Mouse (Mus musculus) forebrain, embryonic 10.5 days (tissue): ENCODE measurements around the gene Rrp1. TPM values are rescaled to one million over a fixed set of nuclear protein-coding genes. Genes with fewer than 3 reads are reported as not detected.
A peak's percentile ranks its signal among the peaks of the same experiment; 100 is the strongest.
"Not testable (repeated sequence)": the region's sequence is repeated elsewhere in the genome, so short reads cannot be mapped to it uniquely, and the experiment has no call there.

Source experiments
- DNase-seq: peaks from one replicate; pipeline ENCODE4 v3.0.0-alpha.2; 2017; ENCODE audit warnings: low spot score; ENCODE audit errors: extremely low spot score
- H3K27ac ChIP-seq: fragments of 300-500 bp; sonication (generic); 2 replicates; pipeline ENCODE4 v1.5.1; 2016; ENCODE audit warnings: mild to moderate bottlenecking
- H3K27me3 ChIP-seq: fragments of 300-500 bp; sonication (generic); 2 replicates; pipeline ENCODE4 v1.6.1; 2016; ENCODE audit warnings: mild to moderate bottlenecking; ENCODE audit not compliant: poor library complexity, severe bottlenecking
- H3K36me3 ChIP-seq: fragments of 300-500 bp; sonication (generic); replicated peaks from 2 replicates; pipeline ENCODE4 v1.6.1; 2016; ENCODE audit warnings: mild to moderate bottlenecking, moderate library complexity
- H3K4me1 ChIP-seq: fragments of 300-500 bp; sonication (generic); 2 replicates; pipeline ENCODE4 v1.6.1; 2016
- H3K4me3 ChIP-seq: fragments of 300-500 bp; sonication (generic); 2 replicates; pipeline ENCODE4 v1.5.1; 2016; ENCODE audit warnings: mild to moderate bottlenecking, moderate library complexity
- H3K9me3 ChIP-seq: fragments of 300-500 bp; sonication (generic); 2 replicates; pipeline ENCODE4 v1.6.1; 2016; ENCODE audit warnings: mild to moderate bottlenecking, moderate library complexity
- WGBS: fragments of 180-500 bp; shearing (Covaris S2); methylation state at CpG from one replicate; pipeline ENCODE4 v1.1.7; 2016; 5-methylcytosine and 5-hydroxymethylcytosine counted together
- polyA plus RNA-seq: library from polyadenylated mRNA; unstranded; fragments of >200 nt; fragmentation: Nextera tagmentation; extraction: Ambion mirVana; gene quantifications from 2 replicates; pipeline ENCODE4 v1.2.1, GENCODE M21; 2016

Gene Rrp1
- polyA plus RNA-seq, 1 experiment from 2014 or later = 338 TPM

GRCm38 (mm10) chr10:78417888-78418287, 5.0 kb upstream of the Rrp1 start:
- Histone ChIP-seq H3K4me3 (no peak overlapping the region), H3K36me3 (no peaks in the 10 kb centered on the region), H3K4me1 (peaks cover 6% of the 10 kb centered on the region), H3K9me3 (no peaks in the 10 kb centered on the region), H3K27ac (no peak overlapping the region), H3K27me3 (no peaks in the 10 kb centered on the region)
- DNase-seq = no peak
- WGBS = 64% methylated on average over 5 of the region's 5 CpGs

DNA sequence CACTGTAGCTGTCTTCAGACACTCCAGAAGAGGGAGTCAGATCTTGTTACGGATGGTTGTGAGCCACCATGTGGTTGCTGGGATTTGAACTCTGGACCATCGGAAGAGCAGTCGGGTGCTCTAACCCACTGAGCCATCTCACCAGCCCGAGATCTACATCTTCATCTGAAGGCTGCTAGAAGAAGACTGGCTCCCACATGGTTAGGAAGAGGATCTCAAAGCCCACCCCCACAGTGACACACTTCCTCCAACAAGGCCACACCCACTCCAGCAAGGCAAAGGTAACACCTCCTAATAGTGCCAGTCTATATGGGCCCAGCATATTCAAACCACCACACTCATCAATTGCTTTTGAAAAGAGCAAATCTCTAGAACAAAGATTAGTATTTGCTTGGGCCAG, 2.1 kb upstream of the Rrp1 start:
- H3K9me3 ChIP-seq, DNase-seq, H3K27ac ChIP-seq, H3K27me3 ChIP-seq, H3K4me3 ChIP-seq: not testable (repeated sequence)
- Histone ChIP-seq H3K4me1 (peaks cover 20% of the 10 kb centered on the region), H3K36me3 (peaks cover 13% of the 10 kb centered on the region)
- WGBS = 93% methylated on average over 3 of the region's 4 CpGs

DNA sequence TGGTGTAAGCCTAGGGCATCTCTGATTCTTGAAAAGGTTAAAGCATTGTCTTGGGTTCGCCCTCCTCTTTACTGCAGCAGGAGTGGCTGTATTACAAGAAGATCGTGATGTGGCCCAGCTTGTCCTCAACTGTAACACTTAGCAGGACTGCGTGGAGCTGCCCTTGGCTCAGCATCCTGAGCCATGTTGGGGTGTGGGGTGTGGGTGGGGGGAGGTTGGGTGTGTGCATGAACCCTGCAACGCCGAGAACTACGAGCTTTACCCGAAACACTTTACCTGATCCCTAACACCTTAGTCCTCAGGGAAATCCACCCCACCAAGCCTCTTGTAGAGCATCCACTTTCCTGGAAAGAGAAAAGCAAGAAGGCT, 293 bp upstream of the Rrp1 start:
- no peaks in the 10 kb centered on the region for H3K9me3 ChIP-seq
- no peak for DNase-seq
- H3K27me3 ChIP-seq = no peaks in the 10 kb centered on the region
- WGBS = 47% methylated on average over 7 of the region's 7 CpGs
- peaks cover 20% of the 10 kb centered on the region for H3K4me1 ChIP-seq
- H3K27ac ChIP-seq = peak overlapping the region; percentile 90
- H3K4me3 ChIP-seq = peak overlapping the region; percentile 93
- peaks cover 31% of the 10 kb centered on the region for H3K36me3 ChIP-seq

- WGBS = 22% methylated on average over 8 of the region's 8 CpGs
- H3K36me3 ChIP-seq = peaks cover 42% of the 10 kb centered on the region
- no peaks in the 10 kb centered on the region for H3K9me3 ChIP-seq
- H3K4me1 ChIP-seq = peaks cover 20% of the 10 kb centered on the region
- H3K27me3 ChIP-seq = no peaks in the 10 kb centered on the region
- no peak for DNase-seq
- H3K27ac ChIP-seq = peak overlapping the region; percentile 90
- H3K4me3 ChIP-seq = peak overlapping the region; percentile 93
These were observed 992 bp downstream of the Rrp1 start for GRCm38 (mm10) chr10:78411851-78412250.

DNA sequence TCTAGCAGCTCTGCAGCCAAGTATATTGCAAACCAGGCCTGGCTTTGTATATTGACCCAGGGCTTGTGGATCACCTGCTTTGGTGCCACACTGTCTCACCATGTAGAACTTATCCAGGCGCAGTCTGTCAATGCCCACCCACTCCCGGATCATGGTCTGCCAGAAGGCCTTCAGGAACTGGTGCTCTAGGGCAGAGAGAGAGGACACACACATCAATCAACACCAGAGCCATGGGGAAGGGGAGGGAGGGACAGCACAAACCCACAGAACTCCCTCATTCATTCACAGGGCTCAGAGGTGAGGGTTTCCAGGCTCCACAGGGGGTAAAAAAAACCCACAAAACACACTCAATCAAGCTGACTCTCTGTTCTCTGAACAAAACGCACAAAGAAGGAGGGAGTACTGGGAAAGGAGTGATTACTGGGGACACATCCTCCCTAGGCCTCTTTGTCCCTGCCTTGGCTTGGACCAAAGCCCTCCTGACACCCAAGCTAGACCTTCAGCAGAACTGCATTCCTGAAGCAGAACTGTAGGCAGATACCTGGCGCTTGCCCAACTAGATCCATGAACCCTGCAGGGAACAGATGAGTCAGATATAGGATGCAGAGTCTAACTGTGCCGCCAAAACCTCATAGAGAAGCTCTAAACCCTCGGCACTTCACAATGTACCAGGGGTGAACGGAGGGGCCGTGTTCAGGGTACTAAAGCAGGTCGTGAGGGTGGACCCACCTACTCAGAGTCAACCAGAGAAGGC, 3.6 kb downstream of the Rrp1 start:
- Histone ChIP-seq H3K27me3 (no peaks in the 10 kb centered on the region), H3K4me3 (no peak overlapping the region), H3K36me3 (peaks cover 68% of the 10 kb centered on the region), H3K9me3 (no peaks in the 10 kb centered on the region), H3K27ac (no peak overlapping the region), H3K4me1 (peaks cover 20% of the 10 kb centered on the region)
- DNase-seq = no peak
- 91% methylated on average over 9 of the region's 9 CpGs for WGBS

- DNase-seq = no peak
- WGBS = 92% methylated on average over 4 of the region's 4 CpGs
- Histone ChIP-seq H3K36me3 (peaks cover 89% of the 10 kb centered on the region), H3K4me1 (peaks cover 14% of the 10 kb centered on the region), H3K27me3 (no peaks in the 10 kb centered on the region), H3K4me3 (no peak overlapping the region), H3K9me3 (no peaks in the 10 kb centered on the region), H3K27ac (no peak overlapping the region)
These were observed 5.7 kb downstream of the Rrp1 start for GRCm38 (mm10) chr10:78407132-78407531.

DNA sequence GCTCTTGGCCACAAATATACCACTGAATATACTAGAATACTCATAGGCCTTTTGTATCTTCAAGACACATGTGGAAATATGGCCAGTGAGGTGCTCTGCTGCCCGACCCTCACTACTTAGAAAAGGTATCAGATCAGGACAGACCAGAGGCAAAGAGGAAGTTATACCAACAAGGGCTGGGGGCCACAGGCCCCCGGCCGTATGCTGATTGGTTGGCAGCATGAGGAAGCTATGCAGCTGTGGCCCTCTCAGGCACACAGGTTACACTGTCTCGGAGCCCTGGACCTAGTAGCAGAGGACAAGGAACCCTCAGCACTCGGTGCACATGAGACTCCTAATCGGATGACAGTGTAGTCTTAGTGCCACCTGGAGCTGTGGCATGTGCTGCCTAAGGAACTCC, 6.7 kb downstream of the Rrp1 start:
- Histone ChIP-seq H3K9me3 (no peaks in the 10 kb centered on the region), H3K4me3 (no peak overlapping the region), H3K36me3 (peaks cover 98% of the 10 kb centered on the region), H3K4me1 (peaks cover 4% of the 10 kb centered on the region), H3K27ac (no peak overlapping the region), H3K27me3 (no peaks in the 10 kb centered on the region)
- WGBS = 98% methylated on average over 6 of the region's 6 CpGs
- DNase-seq = no peak

DNA sequence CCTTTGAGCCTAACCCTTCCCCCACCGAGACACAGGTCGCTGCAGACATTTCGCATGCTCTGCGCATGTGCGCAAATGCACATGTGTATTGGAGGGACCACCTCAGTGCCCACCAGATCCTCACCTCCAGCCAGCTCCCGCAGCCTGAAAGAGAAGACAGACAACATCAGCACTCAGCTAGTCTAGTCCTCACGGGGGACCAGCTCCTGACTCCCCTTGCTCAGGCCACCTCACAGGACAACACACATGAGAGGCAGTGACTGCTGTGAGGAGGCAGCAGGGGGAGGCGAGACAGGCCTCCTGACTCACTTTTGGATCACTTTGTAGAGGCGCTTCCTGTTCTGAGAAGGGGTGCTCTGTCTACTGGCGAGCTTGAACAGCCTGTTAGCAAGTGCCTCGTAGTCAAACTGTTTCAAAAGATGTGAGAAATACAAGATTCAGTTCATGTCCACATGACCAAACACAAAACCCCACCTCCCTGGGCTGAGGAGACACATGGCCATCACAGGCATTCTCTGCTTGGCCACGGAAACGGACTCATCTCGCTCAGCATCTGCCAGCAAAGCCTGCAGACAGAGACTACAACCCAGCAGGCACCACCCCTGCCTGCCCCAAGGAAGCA, 10.4 kb downstream of the Rrp1 start:
- WGBS = 91% methylated on average over 14 of the region's 14 CpGs
- Histone ChIP-seq H3K4me1 (peaks cover 13% of the 10 kb centered on the region), H3K36me3 (peaks cover 89% of the 10 kb centered on the region), H3K4me3 (no peak overlapping the region), H3K27ac (no peak overlapping the region), H3K27me3 (peaks cover 3% of the 10 kb centered on the region; the same call in 1 of the 2 replicates), H3K9me3 (no peaks in the 10 kb centered on the region)
- no peak for DNase-seq

DNA sequence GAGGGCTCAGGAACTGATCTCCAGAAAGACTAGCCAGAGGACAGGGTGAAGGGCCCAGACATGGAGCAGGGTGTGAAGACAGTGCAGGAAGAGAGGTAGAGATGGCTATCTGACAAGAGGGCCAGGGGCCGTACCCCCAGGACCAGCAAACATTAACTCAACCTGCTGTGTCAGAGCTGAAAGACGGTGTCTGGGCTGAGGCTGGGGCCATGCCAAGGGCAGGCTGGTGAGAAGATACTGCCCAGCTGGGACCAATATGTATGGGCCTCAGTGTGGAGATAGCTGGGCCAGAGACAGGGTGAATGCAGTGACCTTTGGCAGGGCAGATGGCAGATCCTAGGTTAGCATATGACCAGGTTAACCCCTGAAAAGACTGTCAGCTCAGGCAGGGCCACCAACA, 11.7 kb downstream of the Rrp1 start:
- 88% methylated on average over 2 of the region's 2 CpGs for WGBS
- DNase-seq = no peak
- no peaks in the 10 kb centered on the region for H3K9me3 ChIP-seq
- H3K36me3 ChIP-seq = peaks cover 77% of the 10 kb centered on the region
- H3K4me1 ChIP-seq = peaks cover 19% of the 10 kb centered on the region
- peaks cover 8% of the 10 kb centered on the region for H3K27me3 ChIP-seq
- no peak overlapping the region for H3K27ac ChIP-seq
- H3K4me3 ChIP-seq = no peak overlapping the region

DNA sequence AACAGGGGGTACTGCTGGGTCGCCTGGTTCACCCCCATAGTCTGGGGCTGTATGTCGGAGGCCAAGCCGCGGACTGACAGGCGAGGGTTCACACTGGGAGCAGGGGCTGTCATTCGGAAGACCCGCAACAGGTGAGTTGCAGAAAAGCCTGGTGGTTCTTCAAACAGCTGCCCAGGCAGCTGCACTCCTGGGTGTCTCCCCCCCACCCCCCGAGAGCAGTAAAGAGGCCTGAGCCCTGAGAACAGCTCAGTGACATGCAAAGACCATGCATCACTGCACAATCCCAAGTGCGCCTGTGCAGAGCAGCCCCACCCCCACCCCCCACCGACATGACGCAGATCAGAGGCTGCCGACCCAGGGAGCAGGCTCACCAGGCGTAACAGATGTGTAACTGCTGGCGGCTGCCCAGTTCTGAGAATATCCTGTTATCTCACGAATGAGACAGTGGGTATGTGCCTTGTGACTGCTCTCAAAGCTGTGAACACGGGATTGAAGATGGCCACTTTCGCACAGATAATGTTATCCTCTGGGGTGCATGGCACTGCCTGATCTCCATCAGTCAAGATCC, 13.7 kb downstream of the Rrp1 start:
- no peak overlapping the region for H3K4me3 ChIP-seq
- peaks cover 28% of the 10 kb centered on the region for H3K4me1 ChIP-seq
- no peak for DNase-seq
- no peaks in the 10 kb centered on the region for H3K9me3 ChIP-seq
- H3K36me3 ChIP-seq = peaks cover 58% of the 10 kb centered on the region
- 50% methylated on average over 17 of the region's 17 CpGs for WGBS
- H3K27ac ChIP-seq = no peak overlapping the region
- H3K27me3 ChIP-seq = peaks cover 8% of the 10 kb centered on the region

DNA sequence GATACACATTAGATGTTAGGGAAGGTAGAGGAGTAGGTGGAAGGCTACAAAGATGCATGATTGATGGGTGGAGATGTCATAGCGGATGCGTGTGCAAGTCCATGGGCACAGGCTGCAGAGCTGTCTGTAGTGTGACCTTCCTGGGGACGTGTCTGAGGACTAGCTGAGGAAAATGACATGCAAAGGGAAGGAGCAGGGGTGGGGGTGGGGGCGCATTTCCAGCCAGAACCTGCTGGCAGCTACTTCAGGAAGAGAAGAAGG, 16.3 kb downstream of the Rrp1 start:
- Histone ChIP-seq H3K4me1 (peaks cover 36% of the 10 kb centered on the region), H3K36me3 (peaks cover 32% of the 10 kb centered on the region), H3K27ac (peak overlapping the region; percentile 76; the same call in 1 of the 2 replicates), H3K9me3 (no peaks in the 10 kb centered on the region), H3K27me3 (peaks cover 24% of the 10 kb centered on the region), H3K4me3 (0 out of 2 replicates have a peak overlapping the region, but pooled peaks have one; percentile 33)
- 68% methylated on average over 4 of the region's 4 CpGs for WGBS
- DNase-seq = no peak

DNA sequence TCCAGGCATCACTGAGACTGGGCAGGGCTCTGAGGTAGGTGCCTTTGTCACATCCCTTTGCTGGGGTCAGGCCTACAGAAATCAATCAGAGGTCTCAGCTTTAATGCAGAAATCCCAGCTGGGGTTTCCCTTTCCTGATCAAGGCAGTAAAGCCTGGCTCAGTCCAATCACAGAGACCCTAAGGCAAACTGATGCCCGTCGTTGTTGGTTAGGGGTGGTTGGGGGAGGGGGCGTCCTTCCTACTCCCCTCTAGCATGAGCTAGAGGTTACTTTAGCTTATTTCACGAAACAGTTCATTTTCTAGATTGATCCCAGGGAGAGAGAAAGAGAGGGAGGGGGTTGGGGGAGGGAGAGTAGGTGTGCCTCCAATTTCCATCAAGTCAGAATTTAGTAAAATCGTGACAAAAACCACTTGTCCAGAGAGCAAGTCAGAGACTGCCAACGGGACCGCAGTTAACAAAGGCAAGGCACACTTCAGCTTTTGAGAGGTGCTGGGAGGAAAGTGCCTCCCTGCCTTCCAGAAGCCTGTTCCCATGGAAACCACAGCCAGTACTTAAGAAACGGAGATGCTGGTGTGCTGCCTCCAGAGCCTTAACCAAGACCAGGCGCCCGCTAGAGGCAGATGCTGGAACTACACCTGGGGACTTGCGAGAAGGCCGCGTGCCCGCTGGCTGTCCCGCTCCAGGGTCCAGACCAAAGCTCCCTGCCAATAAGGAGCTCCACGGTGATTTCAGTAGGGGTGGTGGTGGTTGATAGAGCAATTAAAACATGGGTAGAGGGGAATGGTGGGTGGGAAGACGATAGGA, 16.8 kb downstream of the Rrp1 start:
- H3K36me3 ChIP-seq = peaks cover 26% of the 10 kb centered on the region
- H3K4me3 ChIP-seq = peak overlapping the region; percentile 33
- 3% methylated on average over 17 of the region's 17 CpGs for WGBS
- peaks cover 29% of the 10 kb centered on the region for H3K27me3 ChIP-seq
- peaks cover 37% of the 10 kb centered on the region for H3K4me1 ChIP-seq
- H3K9me3 ChIP-seq = no peaks in the 10 kb centered on the region
- H3K27ac ChIP-seq = peak overlapping the region; percentile 76
- peak; percentile 98 for DNase-seq

- DNase-seq = no peak
- no peaks in the 10 kb centered on the region for H3K9me3 ChIP-seq
- H3K36me3 ChIP-seq = peaks cover 20% of the 10 kb centered on the region
- H3K4me1 ChIP-seq = peaks cover 40% of the 10 kb centered on the region
- H3K27me3 ChIP-seq = peaks cover 36% of the 10 kb centered on the region
- 85% methylated on average over 3 of the region's 3 CpGs for whole genome bisulfite sequencing
- H3K27ac ChIP-seq = peak overlapping the region; percentile 76
- no peak overlapping the region for H3K4me3 ChIP-seq
These were observed 17.5 kb downstream of the Rrp1 start for GRCm38 (mm10) chr10:78395377-78395776.
